Mouse (Mus musculus) spleen, adult 2 months (tissue): Measurements from ENCODE around the gene Fam167b.

Source experiments
- CTCF ChIP-seq: fragments of 200-500 bp; IDR thresholded peaks from 2 replicates; pipeline ENCODE4 v1.5.1; 2011; ENCODE audit warnings: mild to moderate bottlenecking, inconsistent platforms; ENCODE audit not compliant: insufficient read depth, insufficient read length, insufficient replicate concordance; ENCODE audit errors: extremely low read depth
- POLR2A ChIP-seq: fragments of 200-500 bp; IDR thresholded peaks from 2 replicates; pipeline ENCODE4 v1.6.1; 2011; ENCODE audit warnings: low read depth, low read length, inconsistent platforms

DNA sequence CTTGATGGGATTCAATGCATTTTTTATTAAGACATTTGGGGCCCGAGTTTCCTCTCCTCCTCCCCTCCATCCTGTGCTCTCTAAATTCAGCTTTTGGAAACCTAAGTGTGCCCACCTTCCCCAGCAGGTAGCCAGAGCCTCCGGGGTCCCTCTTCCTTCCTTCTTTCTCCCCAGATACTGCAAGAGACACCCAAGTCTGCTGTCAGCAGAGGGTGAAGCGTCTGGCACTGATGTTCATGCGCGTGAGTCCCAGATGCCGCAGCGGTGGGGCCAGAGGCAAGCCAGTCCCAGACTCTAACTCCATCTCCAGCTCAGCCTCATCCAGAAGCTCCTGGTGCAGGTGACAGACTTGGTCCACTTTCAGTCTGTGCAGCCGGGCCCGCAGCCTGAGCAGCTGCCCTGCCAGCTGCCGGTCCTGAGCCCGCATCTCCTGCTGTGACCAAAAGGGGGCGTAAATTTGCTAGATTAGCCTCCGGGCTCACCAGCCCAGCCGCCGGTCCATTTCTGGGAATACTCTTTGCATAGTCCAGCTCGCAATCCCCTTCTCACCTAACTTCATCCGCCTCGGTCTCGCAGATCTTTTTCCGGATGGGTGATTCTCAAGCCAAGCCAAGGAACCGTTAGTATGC, 1.4 kb downstream of the Fam167b start:
- TF ChIP-seq CTCF (peak; percentile 63), POLR2A (no peak)
